Mouse (Mus musculus): ENCODE measurements around the gene Gm10097.

Gene Gm10097

GRCm38 (mm10) chr10:5085792-5086191 lies 16.8 kb downstream of the Gm10097 start:
- no peak for DNase-seq

- no peak for DNase-seq
Measured at GRCm38 (mm10) chr10:5086329-5086728, 17.3 kb downstream of the Gm10097 start.

GRCm38 (mm10) chr10:5087336-5087735 lies 18.3 kb downstream of the Gm10097 start:
- DNase-seq: no peak

GRCm38 (mm10) chr10:5089133-5089532 lies 20.1 kb downstream of the Gm10097 start:
- no peak for DNase-seq

- DNase-seq: no peak
Measured at GRCm38 (mm10) chr10:5096996-5097753, 28.2 kb downstream of the Gm10097 start.

- no peak for DNase-seq
Measured at GRCm38 (mm10) chr10:5097754-5098137, 28.8 kb downstream of the Gm10097 start.

GRCm38 (mm10) chr10:5110773-5111172 lies 41.8 kb downstream of the Gm10097 start:
- DNase-seq: no peak

GRCm38 (mm10) chr10:5116155-5116554 lies 47.2 kb downstream of the Gm10097 start:
- DNase-seq: no peak

GRCm38 (mm10) chr10:5116720-5117119 lies 47.7 kb downstream of the Gm10097 start:
- DNase-seq: no peak

Measured in cerebellum, postnatal 36 days (tissue).